Mouse (Mus musculus) midbrain, embryonic 10.5 days (tissue): ENCODE results near the gene Galnt4. TPM values are rescaled to one million over a fixed set of nuclear protein-coding genes. Genes with fewer than 3 reads are reported as not detected.
A peak's percentile ranks its signal among the peaks of the same experiment; 100 is the strongest.

Experiments used
- DNase-seq: peaks from one replicate; pipeline ENCODE4 v3.0.0-alpha.2; 2017; ENCODE audit warnings: low spot score
- H3K27ac ChIP-seq: fragments of 300-500 bp; sonication (generic); replicated peaks from 2 replicates; pipeline ENCODE4 v1.5.1; 2016; ENCODE audit warnings: mild to moderate bottlenecking
- H3K27me3 ChIP-seq: fragments of 300-500 bp; sonication (generic); 2 replicates; pipeline ENCODE4 v1.6.1; 2016; ENCODE audit warnings: low read depth, mild to moderate bottlenecking; ENCODE audit not compliant: poor library complexity, severe bottlenecking
- H3K36me3 ChIP-seq: fragments of 300-500 bp; sonication (generic); 2 replicates; pipeline ENCODE4 v1.6.1; 2016; ENCODE audit warnings: mild to moderate bottlenecking, moderate library complexity
- H3K4me1 ChIP-seq: fragments of 300-500 bp; sonication (generic); 2 replicates; pipeline ENCODE4 v1.6.1; 2016
- H3K4me3 ChIP-seq: fragments of 300-500 bp; sonication (generic); 2 replicates; pipeline ENCODE4 v1.5.1; 2016; ENCODE audit warnings: mild to moderate bottlenecking, moderate library complexity
- H3K9me3 ChIP-seq: fragments of 300-500 bp; sonication (generic); replicated peaks from 2 replicates; pipeline ENCODE4 v1.6.1; 2016; ENCODE audit warnings: mild to moderate bottlenecking
- WGBS: fragments of 180-500 bp; shearing (Covaris S2); methylation state at CpG from one replicate; pipeline ENCODE4 v1.1.7; 2016; 5-methylcytosine and 5-hydroxymethylcytosine counted together
- polyA plus RNA-seq: library from polyadenylated mRNA; unstranded; fragments of >200 nt; fragmentation: Nextera tagmentation; extraction: Ambion mirVana; gene quantifications from 2 replicates; pipeline ENCODE4 v1.2.1, GENCODE M21; 2016

Galnt4 gene
- polyA plus RNA-seq, 1 experiment from 2014 or later: 3.6 TPM

- no peak for DNase-seq
- Histone ChIP-seq H3K27me3 (no peaks in the 10 kb centered on the region), H3K36me3 (no peaks in the 10 kb centered on the region), H3K27ac (no peak overlapping the region), H3K4me3 (no peak overlapping the region), H3K9me3 (0 out of 2 replicates have a peak, but pooled peaks cover 4% of the 10 kb centered on the region), H3K4me1 (no peaks in the 10 kb centered on the region)
- 72% methylated on average over 2 of the region's 2 CpGs for WGBS
Observed at GRCm38 (mm10) chr10:99095114-99095513, 12.8 kb upstream of the Galnt4 start.

GRCm38 (mm10) chr10:99097374-99097773 lies 10.6 kb upstream of the Galnt4 start:
- Histone ChIP-seq H3K27me3 (no peaks in the 10 kb centered on the region), H3K9me3 (0 out of 2 replicates have a peak, but pooled peaks cover 4% of the 10 kb centered on the region), H3K4me3 (no peak overlapping the region), H3K4me1 (no peaks in the 10 kb centered on the region), H3K27ac (no peak overlapping the region), H3K36me3 (no peaks in the 10 kb centered on the region)
- DNase-seq: no peak
- WGBS: 80% methylated on average over 10 of the region's 10 CpGs

- no peak overlapping the region for H3K27ac ChIP-seq
- peaks cover 29% of the 10 kb centered on the region for H3K36me3 ChIP-seq
- peaks cover 24% of the 10 kb centered on the region for H3K4me1 ChIP-seq
- H3K4me3 ChIP-seq: peak overlapping the region; percentile 96; the same call in 1 of the 2 replicates
- DNase-seq: no peak
- H3K27me3 ChIP-seq: no peaks in the 10 kb centered on the region
- H3K9me3 ChIP-seq: 0 out of 2 replicates have a peak, but pooled peaks cover 4% of the 10 kb centered on the region
- WGBS: 88% methylated on average over 3 of the region's 3 CpGs
Observed at GRCm38 (mm10) chr10:99105522-99105921, 2.4 kb upstream of the Galnt4 start.

GRCm38 (mm10) chr10:99106311-99106702 lies 1.7 kb upstream of the Galnt4 start:
- Histone ChIP-seq H3K27me3 (no peaks in the 10 kb centered on the region), H3K27ac (peak overlapping the region; percentile 96), H3K9me3 (0 out of 2 replicates have a peak, but pooled peaks cover 4% of the 10 kb centered on the region), H3K4me1 (peaks cover 27% of the 10 kb centered on the region), H3K4me3 (peak overlapping the region; percentile 96), H3K36me3 (peaks cover 37% of the 10 kb centered on the region)
- DNase-seq: no peak
- WGBS: 43% methylated on average over 8 of the region's 8 CpGs

GRCm38 (mm10) chr10:99106703-99107631 lies 992 bp upstream of the Galnt4 start, which contains the start of gene Poc1b:
Gene Poc1b (plus strand): TSS chr10:99107036.
- H3K4me1 ChIP-seq: peaks cover 29% of the 10 kb centered on the region
- no peaks in the 10 kb centered on the region for H3K27me3 ChIP-seq
- peak; percentile 93 for DNase-seq
- H3K9me3 ChIP-seq: 0 out of 2 replicates have a peak, but pooled peaks cover 4% of the 10 kb centered on the region
- WGBS: under 1% methylated on average over 106 of the region's 106 CpGs
- H3K27ac ChIP-seq: peak within 1 kb of the TSS; percentile 96
- H3K4me3 ChIP-seq: peak within 1 kb of the TSS; percentile 96
- peaks cover 39% of the 10 kb centered on the region for H3K36me3 ChIP-seq

- Histone ChIP-seq H3K4me1 (peaks cover 32% of the 10 kb centered on the region), H3K4me3 (peak overlapping the region; percentile 96), H3K27me3 (no peaks in the 10 kb centered on the region), H3K9me3 (0 out of 2 replicates have a peak, but pooled peaks cover 4% of the 10 kb centered on the region), H3K36me3 (peaks cover 35% of the 10 kb centered on the region), H3K27ac (peak overlapping the region; percentile 96)
- 36% methylated on average over 12 of the region's 12 CpGs for WGBS
- no peak for DNase-seq
Observed at GRCm38 (mm10) chr10:99108431-99108982, 548 bp downstream of the Galnt4 start.

GRCm38 (mm10) chr10:99113533-99113932 lies 5.6 kb downstream of the Galnt4 start:
- Histone ChIP-seq H3K9me3 (0 out of 2 replicates have a peak, but pooled peaks cover 4% of the 10 kb centered on the region), H3K4me1 (peaks cover 34% of the 10 kb centered on the region), H3K4me3 (no peak overlapping the region), H3K27me3 (no peaks in the 10 kb centered on the region), H3K27ac (no peak overlapping the region), H3K36me3 (peaks cover 29% of the 10 kb centered on the region)
- 63% methylated on average over 3 of the region's 3 CpGs for WGBS
- no peak for DNase-seq

- Histone ChIP-seq H3K27ac (no peak overlapping the region), H3K4me3 (no peak overlapping the region), H3K27me3 (no peaks in the 10 kb centered on the region), H3K36me3 (peaks cover 22% of the 10 kb centered on the region), H3K9me3 (0 out of 2 replicates have a peak, but pooled peaks cover 1% of the 10 kb centered on the region), H3K4me1 (peaks cover 26% of the 10 kb centered on the region)
- no peak for DNase-seq
- whole genome bisulfite sequencing: 89% methylated on average over 8 of the region's 8 CpGs
Observed at GRCm38 (mm10) chr10:99114295-99114694, 6.3 kb downstream of the Galnt4 start.

- H3K27me3 ChIP-seq: no peaks in the 10 kb centered on the region
- H3K4me3 ChIP-seq: no peak overlapping the region
- WGBS: 59% methylated on average over 18 of the region's 18 CpGs
- peak overlapping the region; percentile 19; the same call in 1 of the 2 replicates for H3K27ac ChIP-seq
- peaks cover 26% of the 10 kb centered on the region for H3K4me1 ChIP-seq
- no peak for DNase-seq
- no peaks in the 10 kb centered on the region for H3K9me3 ChIP-seq
- peaks cover 8% of the 10 kb centered on the region for H3K36me3 ChIP-seq
Observed at GRCm38 (mm10) chr10:99115471-99116236, 7.7 kb downstream of the Galnt4 start.

GRCm38 (mm10) chr10:99116237-99116632 lies 8.3 kb downstream of the Galnt4 start:
- H3K9me3 ChIP-seq: no peaks in the 10 kb centered on the region
- no peak for DNase-seq
- H3K27ac ChIP-seq: peak overlapping the region; percentile 19; the same call in 1 of the 2 replicates
- H3K36me3 ChIP-seq: peaks cover 2% of the 10 kb centered on the region
- H3K4me1 ChIP-seq: peaks cover 24% of the 10 kb centered on the region
- WGBS: 80% methylated on average over 8 of the region's 8 CpGs
- H3K4me3 ChIP-seq: no peak overlapping the region
- H3K27me3 ChIP-seq: no peaks in the 10 kb centered on the region

- H3K4me3 ChIP-seq: no peak overlapping the region
- WGBS: 91% methylated on average over 16 of the region's 16 CpGs
- H3K9me3 ChIP-seq: no peaks in the 10 kb centered on the region
- DNase-seq: no peak
- peaks cover 21% of the 10 kb centered on the region for H3K4me1 ChIP-seq
- no peak overlapping the region for H3K27ac ChIP-seq
- H3K27me3 ChIP-seq: no peaks in the 10 kb centered on the region
- H3K36me3 ChIP-seq: no peaks in the 10 kb centered on the region
Observed at GRCm38 (mm10) chr10:99116650-99117615, 9.0 kb downstream of the Galnt4 start.
